Mouse (Mus musculus) thymus, adult 2 months (tissue): ENCODE measurements around the gene Rrp9.

Experiments used
- CTCF ChIP-seq: fragments of 200-500 bp; IDR thresholded peaks from 2 replicates; pipeline ENCODE4 v1.5.1; 2012; ENCODE audit warnings: mild to moderate bottlenecking, control low read depth, low read length, moderate library complexity, borderline replicate concordance; ENCODE audit not compliant: control insufficient read depth, poor library complexity, insufficient read depth; ENCODE audit errors: extremely low read depth
- POLR2A ChIP-seq: fragments of 200-500 bp; IDR thresholded peaks from 2 replicates; pipeline ENCODE4 v1.6.1; 2012; ENCODE audit warnings: mild to moderate bottlenecking, low read length, control low read depth, moderate library complexity; ENCODE audit not compliant: control insufficient read depth, poor library complexity, insufficient read depth; ENCODE audit errors: extremely low read depth

DNA sequence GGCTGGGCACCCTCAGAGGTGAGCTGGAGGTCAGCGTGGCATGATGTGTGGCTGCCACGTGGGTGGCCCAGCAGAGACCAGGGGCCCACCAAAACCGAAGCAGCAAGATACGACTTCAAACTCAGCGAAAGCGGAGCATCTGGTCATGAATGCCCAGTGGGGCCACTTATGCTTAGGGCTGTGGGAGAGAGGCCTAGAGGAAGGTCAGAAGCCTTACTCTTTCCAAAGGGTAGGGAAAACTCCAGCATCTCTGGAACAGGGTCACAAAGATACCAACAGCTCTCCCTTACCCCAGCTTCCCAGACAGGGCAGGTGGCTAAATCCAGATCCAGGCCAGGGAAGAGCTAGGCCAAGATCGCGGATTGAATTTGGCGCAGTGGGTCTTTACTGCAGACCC is 18.6 kb upstream of the Rrp9 start:
- TF ChIP-seq CTCF, result no peak
- no peak for TF ChIP-seq POLR2A
